Mouse (Mus musculus): ENCODE measurements at regions not wholly inside any gene's neighbourhood (a gene's known extent, or its start where the extent isn't known, plus 50 kb on each side); places are given as distances from the start of the nearest gene placed in this dataset.

DNA sequence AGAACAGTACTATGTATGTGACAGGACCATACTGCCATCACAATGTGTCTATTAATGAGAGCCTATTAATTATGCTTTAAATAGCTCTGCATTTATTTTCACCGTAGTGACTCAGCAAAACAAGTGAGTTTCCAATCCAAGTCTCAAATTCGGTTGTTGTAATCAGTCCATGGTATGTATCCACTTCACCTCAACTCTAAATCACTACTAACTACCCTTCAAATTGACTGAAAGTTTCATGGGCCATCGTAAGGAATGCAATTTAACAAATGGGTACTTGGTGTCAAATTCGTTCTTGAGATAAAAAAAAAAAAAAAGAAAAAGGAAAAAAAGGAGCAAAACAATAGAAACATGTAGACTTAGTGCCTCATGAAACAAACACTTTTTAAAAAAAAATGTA is 433.2 kb downstream of the 1190002N15Rik start:
- TF ChIP-seq CTCF (IDR thresholded peaks at IDR 0.05; ENCODE audit: borderline replicate concordance, extremely low read depth, insufficient read depth, insufficient read length) (no peak), POLR2A (IDR thresholded peaks at IDR 0.05; ENCODE audit: borderline replicate concordance, extremely low read depth, insufficient read depth, insufficient read length, poor library complexity, severe bottlenecking) (no peak)
